Mouse (Mus musculus) liver, adult 2 months (tissue): ENCODE measurements around the gene Myo18a.

Source experiments
- CTCF ChIP-seq: fragments of 200-500 bp; IDR thresholded peaks from 2 replicates; pipeline ENCODE4 v1.5.1; 2011; ENCODE audit warnings: low read depth, low read length, control low read depth
- POLR2A ChIP-seq: fragments of 200-500 bp; IDR thresholded peaks from 2 replicates; pipeline ENCODE4 v1.6.1; 2011; ENCODE audit warnings: low read length, control low read depth; ENCODE audit not compliant: insufficient read depth; ENCODE audit errors: extremely low read depth

- TF ChIP-seq POLR2A (no peak), CTCF (no peak)
These were observed 14.4 kb downstream of the Myo18a start for GRCm38 (mm10) chr11:77777436-77777835.
